ENCODE assay signal across 9 mouse cellular contexts in genomic region chr12:112587125-112588124, GRCm38 (mm10). TPM values are rescaled to one million over a fixed set of nuclear protein-coding genes. Genes with fewer than 3 reads are reported as not detected.
A peak's percentile ranks its signal among the peaks of the same experiment; 100 is the strongest.
DNase-seq lines count a peak whose midpoint lies in the region; ATAC-seq lines count a peak whose summit lies in the region.
"Had no signal": no experiment of that assay in that cellular context is flagged by ENCODE, and none has a peak within 500 bp of the region (broad histone marks: within the 10 kb centered on the region; RNA-seq: fewer than 3 reads in every experiment).

No protein-coding gene starts in this region.

- H3K4me2 ChIP-seq in forebrain, embryonic 12.5 days = peak overlapping the region; percentile 86; the same call in 1 of the 2 replicates
- H3K4me2 ChIP-seq in embryonic facial prominence, embryonic 12.5 days (replicated peaks) = peak overlapping the region; percentile 85; the same call in 1 of the 2 replicates
- peak overlapping the region; percentile 97 for H3K4me2 ChIP-seq in intestine, embryonic 15.5 days (replicated peaks)

- H3K4me1 ChIP-seq in forebrain, embryonic 12.5 days = peaks cover 16% of the 10 kb centered on the region
- peaks cover 33% of the 10 kb centered on the region for H3K4me1 ChIP-seq in forebrain, embryonic 10.5 days
- peaks cover 11% of the 10 kb centered on the region; the same call in 1 of the 2 replicates for H3K4me1 ChIP-seq in embryonic facial prominence, embryonic 12.5 days
- peaks cover 43% of the 10 kb centered on the region for H3K4me1 ChIP-seq in intestine, embryonic 15.5 days (replicated peaks)

- WGBS in forebrain, embryonic 12.5 days = 84% methylated on average over 14 of the region's 14 CpGs
- 82% methylated on average over 14 of the region's 14 CpGs for WGBS in forebrain, embryonic 10.5 days
- WGBS in embryonic facial prominence, embryonic 12.5 days = 77% methylated on average over 14 of the region's 14 CpGs
- WGBS in intestine, embryonic 15.5 days = 63% methylated on average over 14 of the region's 14 CpGs

- no peak overlapping the region for H3K27ac ChIP-seq in forebrain, embryonic 12.5 days
- no peak overlapping the region; the same call in 1 of the 2 replicates for H3K27ac ChIP-seq in forebrain, embryonic 10.5 days
- H3K27ac ChIP-seq in embryonic facial prominence, embryonic 12.5 days = no peak overlapping the region
- H3K27ac ChIP-seq in intestine, embryonic 15.5 days = no peak overlapping the region
- H3K27ac ChIP-seq: stomach, embryonic 15.5 days had no signal

- no peak for ATAC-seq in forebrain, embryonic 12.5 days (ENCODE audit: low FRiP score)
- ATAC-seq in embryonic facial prominence, embryonic 12.5 days (ENCODE audit: insufficient number of reproducible peaks, insufficient read depth, low FRiP score, low TSS enrichment) = no peak
- no peak for ATAC-seq in intestine, embryonic 15.5 days
- ATAC-seq in monocyte, adult 5-6 weeks (replicated peaks; ENCODE audit: insufficient number of reproducible peaks, low FRiP score, low TSS enrichment, poor library complexity, severe bottlenecking) = no peak

- no peak overlapping the region for H3K4me3 ChIP-seq in forebrain, embryonic 12.5 days (replicated peaks)
- H3K4me3 ChIP-seq in forebrain, embryonic 10.5 days = no peak overlapping the region; the same call in 1 of the 2 replicates
- peak overlapping the region; percentile 50; the same call in 1 of the 2 replicates for H3K4me3 ChIP-seq in embryonic facial prominence, embryonic 12.5 days
- H3K4me3 ChIP-seq in intestine, embryonic 15.5 days (replicated peaks) = no peak overlapping the region

- DNase-seq in forebrain, embryonic 10.5 days (ENCODE audit: extremely low spot score, low spot score) = no peak
- peak; percentile 73 for DNase-seq in 3134 (ENCODE audit: extremely low read depth, insufficient read length, low spot score)
- DNase-seq in spleen, postnatal 14 days (ENCODE audit: low spot score in 2 of 2) = no peak
- DNase-seq in frontal cortex, adult 2 months (ENCODE audit: extremely low spot score in 1 of 2, low spot score in 1 of 2) = no peak

- H3K9ac ChIP-seq in forebrain, embryonic 12.5 days = no peak overlapping the region
- H3K9ac ChIP-seq in embryonic facial prominence, embryonic 12.5 days = no peak overlapping the region
- H3K9ac ChIP-seq in intestine, embryonic 15.5 days = no peak overlapping the region
- H3K9ac ChIP-seq: stomach, embryonic 15.5 days had no signal

- peaks cover 52% of the 10 kb centered on the region for H3K27me3 ChIP-seq in forebrain, embryonic 12.5 days
- H3K27me3 ChIP-seq in forebrain, embryonic 10.5 days (ENCODE audit: poor library complexity, severe bottlenecking) = peaks cover 61% of the 10 kb centered on the region
- peaks cover 23% of the 10 kb centered on the region for H3K27me3 ChIP-seq in embryonic facial prominence, embryonic 12.5 days
- H3K27me3 ChIP-seq in intestine, embryonic 15.5 days (replicated peaks) = peaks cover 3% of the 10 kb centered on the region; the same call in 1 of the 2 replicates

- no peaks in the 10 kb centered on the region for H3K9me3 ChIP-seq in forebrain, embryonic 12.5 days
- H3K9me3 ChIP-seq in forebrain, embryonic 10.5 days = no peaks in the 10 kb centered on the region
- no peaks in the 10 kb centered on the region for H3K9me3 ChIP-seq in embryonic facial prominence, embryonic 12.5 days
- H3K9me3 ChIP-seq in intestine, embryonic 15.5 days = no peaks in the 10 kb centered on the region
- H3K9me3 ChIP-seq: stomach, embryonic 15.5 days had no signal

- H3K36me3 ChIP-seq in forebrain, embryonic 12.5 days (replicated peaks) = no peaks in the 10 kb centered on the region
- H3K36me3 ChIP-seq in forebrain, embryonic 10.5 days (replicated peaks) = no peaks in the 10 kb centered on the region
- H3K36me3 ChIP-seq in embryonic facial prominence, embryonic 12.5 days = no peaks in the 10 kb centered on the region
- no peaks in the 10 kb centered on the region for H3K36me3 ChIP-seq in intestine, embryonic 15.5 days
- H3K36me3 ChIP-seq: stomach, embryonic 15.5 days had no signal

RNA-seq across cellular contexts. Expression of gene Inf2, which starts 1.2 kb away (rescaled TPM):
- polyA plus RNA-seq in forebrain, embryonic 12.5 days (2016; fragmentation: Nextera tagmentation; extraction: Ambion mirVana) = 0.70 and 1.3 TPM in 2 replicates
- 1.1 and 1.3 TPM in 2 replicates for polyA plus RNA-seq in forebrain, embryonic 10.5 days (2016; fragmentation: Nextera tagmentation; extraction: Ambion mirVana)
- 2.9 and 3.1 TPM in 2 replicates for polyA plus RNA-seq in embryonic facial prominence, embryonic 12.5 days (2016; fragmentation: Nextera tagmentation; extraction: Ambion mirVana)
- 2.5 and 2.8 TPM in 2 replicates for polyA plus RNA-seq in intestine, embryonic 15.5 days (2015; fragmentation: Nextera tagmentation; extraction: Ambion mirVana)
- 2.1 to 13.1 TPM (median 5.6 TPM) in 3 replicates for total RNA-seq in monocyte, adult 5-6 weeks (2017)
- 87.3 and 106 TPM in 2 replicates for polyA plus RNA-seq in frontal cortex, adult 2 months (2012; rRNA removed)

RNA-seq across cellular contexts. Expression of gene Adssl1, which starts 32.4 kb away (rescaled TPM):
- 2.0 and 2.8 TPM in 2 replicates for polyA plus RNA-seq in forebrain, embryonic 12.5 days (2016; fragmentation: Nextera tagmentation; extraction: Ambion mirVana)
- polyA plus RNA-seq in forebrain, embryonic 10.5 days (2016; fragmentation: Nextera tagmentation; extraction: Ambion mirVana) = 4.9 and 6.6 TPM in 2 replicates
- 5.0 and 6.6 TPM in 2 replicates for polyA plus RNA-seq in embryonic facial prominence, embryonic 12.5 days (2016; fragmentation: Nextera tagmentation; extraction: Ambion mirVana)
- 2.1 and 2.8 TPM in 2 replicates for polyA plus RNA-seq in intestine, embryonic 15.5 days (2015; fragmentation: Nextera tagmentation; extraction: Ambion mirVana)
- 81.5 to 125 TPM (median 102 TPM) in 3 replicates for total RNA-seq in monocyte, adult 5-6 weeks (2017)
- polyA plus RNA-seq in frontal cortex, adult 2 months (2012; rRNA removed) = 32.6 and 33.0 TPM in 2 replicates

RNA-seq across cellular contexts. Expression of gene Siva1, which starts 57.1 kb away (rescaled TPM):
- polyA plus RNA-seq in forebrain, embryonic 12.5 days (2016; fragmentation: Nextera tagmentation; extraction: Ambion mirVana) = 151 and 173 TPM in 2 replicates
- polyA plus RNA-seq in forebrain, embryonic 10.5 days (2016; fragmentation: Nextera tagmentation; extraction: Ambion mirVana) = 361 and 369 TPM in 2 replicates
- polyA plus RNA-seq in embryonic facial prominence, embryonic 12.5 days (2016; fragmentation: Nextera tagmentation; extraction: Ambion mirVana) = 205 and 218 TPM in 2 replicates
- 183 and 225 TPM in 2 replicates for polyA plus RNA-seq in intestine, embryonic 15.5 days (2015; fragmentation: Nextera tagmentation; extraction: Ambion mirVana)
- 73.4 to 154 TPM (median 84.8 TPM) in 3 replicates for total RNA-seq in monocyte, adult 5-6 weeks (2017)
- polyA plus RNA-seq in frontal cortex, adult 2 months (2012; rRNA removed) = 24.4 and 30.2 TPM in 2 replicates

Comparison
In these comparisons a context has a peak if more than half of its experiments do, and no peak if none do; other contexts are left out.
1. RNA of gene Inf2, which starts 1.2 kb away (polyA plus RNA-seq): 87.3 to 106 TPM in frontal cortex, adult 2 months; 2.9 to 3.1 TPM in embryonic facial prominence, embryonic 12.5 days, 2.5 to 2.8 TPM in intestine, embryonic 15.5 days, 0.70 to 1.3 TPM in forebrain, embryonic 12.5 days and 1.1 to 1.3 TPM in forebrain, embryonic 10.5 days; every median in the first group is over 10 times any median in the second.
2. Peak in every context shown above with its lines, with median percentiles within 50 percentile points of each other: H3K4me2 ChIP-seq.